In genomic region chr2:165788005-165788404, GRCm38 (mm10) we compare ENCODE assay signal across 7 mouse cellular contexts.
DNase-seq lines count a peak whose midpoint lies in the region; ATAC-seq lines count a peak whose summit lies in the region.

No protein-coding gene starts in this region.

- intact Hi-C loops in heart, postnatal 25 days (cut with DNase I) = loop anchor here (10.0 kb wide), 1 partner anchor 777 kb away; no protein-coding TSS in a partner anchor

- peak; percentile 20; the same call in 1 of the 2 replicates for ATAC-seq in frontal cortex, adult (ENCODE audit: low TSS enrichment)
- ATAC-seq in megakaryocyte progenitor cell, adult 5-6 weeks (replicated peaks; ENCODE audit: poor library complexity) = peak; percentile 41; the same call in 1 of the 2 replicates

- peak; percentile 82 for DNase-seq in Muller cell, postnatal 12 days (ENCODE audit: inconsistent ontology term)
- DNase-seq in adrenal gland, adult 2 months = peak; percentile 88
- peak; percentile 49 for DNase-seq in heart, postnatal 25 days (ENCODE audit: low spot score)
- peak; percentile 79 to 83 for DNase-seq in layer of hippocampus, postnatal 10 days (ENCODE audit: low spot score in 2 of 2)
- DNase-seq in embryo, embryonic 11 days = no peak
